Mouse (Mus musculus) kidney, postnatal 14 days (tissue): ENCODE data around the gene Gm21304.
"Not testable (repeated sequence)": the region's sequence is repeated elsewhere in the genome, so short reads cannot be mapped to it uniquely, and the experiment has no call there.

Source experiments
- DNase-seq: peaks from one replicate; pipeline ENCODE4 v3.0.0; 2022; ENCODE audit warnings: mixed read lengths

Gm21304 gene

DNA sequence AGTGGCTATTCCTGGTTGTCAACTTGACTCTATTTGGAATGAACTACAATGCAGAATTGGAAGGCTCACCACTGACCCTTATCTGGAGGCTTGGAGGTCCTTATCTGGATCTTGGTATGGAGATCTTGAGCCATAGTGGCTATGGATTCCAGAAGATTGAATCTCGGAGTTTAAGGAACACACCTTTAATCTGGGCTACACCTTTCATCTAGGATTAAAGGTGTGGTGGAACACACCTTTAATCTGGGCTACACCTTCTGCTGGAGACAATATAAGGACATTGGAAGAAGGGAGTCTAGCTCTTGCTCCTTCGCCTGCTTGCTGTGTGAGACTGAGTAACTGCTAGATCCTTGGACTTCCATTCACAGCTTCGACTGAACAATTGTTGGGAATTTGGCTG lies at the start of gene Gm21304:
Gene Gm21304, plus strand, starts transcription at position 301 of the 400 bp plus-strand sequence.
- not testable (repeated sequence) for DNase-seq

DNA sequence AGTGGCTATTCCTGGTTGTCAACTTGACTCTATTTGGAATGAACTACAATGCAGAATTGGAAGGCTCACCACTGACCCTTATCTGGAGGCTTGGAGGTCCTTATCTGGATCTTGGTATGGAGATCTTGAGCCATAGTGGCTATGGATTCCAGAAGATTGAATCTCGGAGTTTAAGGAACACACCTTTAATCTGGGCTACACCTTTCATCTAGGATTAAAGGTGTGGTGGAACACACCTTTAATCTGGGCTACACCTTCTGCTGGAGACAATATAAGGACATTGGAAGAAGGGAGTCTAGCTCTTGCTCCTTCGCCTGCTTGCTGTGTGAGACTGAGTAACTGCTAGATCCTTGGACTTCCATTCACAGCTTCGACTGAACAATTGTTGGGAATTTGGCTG lies 25.6 kb upstream of the Gm21304 start, which contains the start of gene Gm21293:
Gene Gm21293, plus strand, starts transcription at position 301 of the 400 bp plus-strand sequence.
- DNase-seq: not testable (repeated sequence)

DNA sequence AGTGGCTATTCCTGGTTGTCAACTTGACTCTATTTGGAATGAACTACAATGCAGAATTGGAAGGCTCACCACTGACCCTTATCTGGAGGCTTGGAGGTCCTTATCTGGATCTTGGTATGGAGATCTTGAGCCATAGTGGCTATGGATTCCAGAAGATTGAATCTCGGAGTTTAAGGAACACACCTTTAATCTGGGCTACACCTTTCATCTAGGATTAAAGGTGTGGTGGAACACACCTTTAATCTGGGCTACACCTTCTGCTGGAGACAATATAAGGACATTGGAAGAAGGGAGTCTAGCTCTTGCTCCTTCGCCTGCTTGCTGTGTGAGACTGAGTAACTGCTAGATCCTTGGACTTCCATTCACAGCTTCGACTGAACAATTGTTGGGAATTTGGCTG lies 17.1 kb upstream of the Gm21304 start, which contains the start of gene Gm6763:
Gene Gm6763, plus strand, starts transcription at position 301 of the 400 bp plus-strand sequence.
- DNase-seq: not testable (repeated sequence)

DNA sequence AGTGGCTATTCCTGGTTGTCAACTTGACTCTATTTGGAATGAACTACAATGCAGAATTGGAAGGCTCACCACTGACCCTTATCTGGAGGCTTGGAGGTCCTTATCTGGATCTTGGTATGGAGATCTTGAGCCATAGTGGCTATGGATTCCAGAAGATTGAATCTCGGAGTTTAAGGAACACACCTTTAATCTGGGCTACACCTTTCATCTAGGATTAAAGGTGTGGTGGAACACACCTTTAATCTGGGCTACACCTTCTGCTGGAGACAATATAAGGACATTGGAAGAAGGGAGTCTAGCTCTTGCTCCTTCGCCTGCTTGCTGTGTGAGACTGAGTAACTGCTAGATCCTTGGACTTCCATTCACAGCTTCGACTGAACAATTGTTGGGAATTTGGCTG lies 8.6 kb upstream of the Gm21304 start, which contains the start of gene Gm8764:
Gene Gm8764, plus strand, starts transcription at position 301 of the 400 bp plus-strand sequence.
- not testable (repeated sequence) for DNase-seq

DNA sequence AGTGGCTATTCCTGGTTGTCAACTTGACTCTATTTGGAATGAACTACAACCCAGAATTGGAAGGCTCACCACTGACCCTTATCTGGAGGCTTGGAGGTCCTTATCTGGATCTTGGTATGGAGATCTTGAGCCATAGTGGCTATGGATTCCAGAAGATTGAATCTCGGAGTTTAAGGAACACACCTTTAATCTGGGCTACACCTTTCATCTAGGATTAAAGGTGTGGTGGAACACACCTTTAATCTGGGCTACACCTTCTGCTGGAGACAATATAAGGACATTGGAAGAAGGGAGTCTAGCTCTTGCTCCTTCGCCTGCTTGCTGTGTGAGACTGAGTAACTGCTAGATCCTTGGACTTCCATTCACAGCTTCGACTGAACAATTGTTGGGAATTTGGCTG lies 8.4 kb downstream of the Gm21304 start, which contains the start of gene Gm21312:
Gene Gm21312, plus strand, starts transcription at position 301 of the 400 bp plus-strand sequence.
- not testable (repeated sequence) for DNase-seq

DNA sequence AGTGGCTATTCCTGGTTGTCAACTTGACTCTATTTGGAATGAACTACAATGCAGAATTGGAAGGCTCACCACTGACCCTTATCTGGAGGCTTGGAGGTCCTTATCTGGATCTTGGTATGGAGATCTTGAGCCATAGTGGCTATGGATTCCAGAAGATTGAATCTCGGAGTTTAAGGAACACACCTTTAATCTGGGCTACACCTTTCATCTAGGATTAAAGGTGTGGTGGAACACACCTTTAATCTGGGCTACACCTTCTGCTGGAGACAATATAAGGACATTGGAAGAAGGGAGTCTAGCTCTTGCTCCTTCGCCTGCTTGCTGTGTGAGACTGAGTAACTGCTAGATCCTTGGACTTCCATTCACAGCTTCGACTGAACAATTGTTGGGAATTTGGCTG lies 16.9 kb downstream of the Gm21304 start, which contains the start of gene Gm20765:
Gene Gm20765, plus strand, starts transcription at position 301 of the 400 bp plus-strand sequence.
- not testable (repeated sequence) for DNase-seq

DNA sequence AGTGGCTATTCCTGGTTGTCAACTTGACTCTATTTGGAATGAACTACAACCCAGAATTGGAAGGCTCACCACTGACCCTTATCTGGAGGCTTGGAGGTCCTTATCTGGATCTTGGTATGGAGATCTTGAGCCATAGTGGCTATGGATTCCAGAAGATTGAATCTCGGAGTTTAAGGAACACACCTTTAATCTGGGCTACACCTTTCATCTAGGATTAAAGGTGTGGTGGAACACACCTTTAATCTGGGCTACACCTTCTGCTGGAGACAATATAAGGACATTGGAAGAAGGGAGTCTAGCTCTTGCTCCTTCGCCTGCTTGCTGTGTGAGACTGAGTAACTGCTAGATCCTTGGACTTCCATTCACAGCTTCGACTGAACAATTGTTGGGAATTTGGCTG lies 25.4 kb downstream of the Gm21304 start, which contains the start of gene Gm4340:
Gene Gm4340, plus strand, starts transcription at position 301 of the 400 bp plus-strand sequence.
- DNase-seq: not testable (repeated sequence)

DNA sequence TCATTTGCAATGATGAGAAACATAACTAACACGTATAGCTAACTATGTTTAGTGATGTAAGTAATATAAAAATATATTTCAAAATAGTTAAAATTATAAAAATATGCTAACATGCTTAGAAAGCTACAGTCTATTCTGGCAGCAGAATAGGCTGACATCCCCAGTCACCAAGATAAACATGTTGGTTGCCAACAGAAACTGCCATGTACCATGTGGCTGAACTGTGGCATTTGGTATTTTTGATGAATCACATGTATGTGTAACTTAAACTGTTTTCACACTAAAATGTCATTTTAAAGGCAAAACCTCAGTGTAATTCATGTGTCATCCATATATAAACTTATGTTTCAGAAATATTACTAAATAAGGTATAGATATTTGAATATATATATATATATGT lies 41.3 kb downstream of the Gm21304 start:
- DNase-seq: no peak

DNA sequence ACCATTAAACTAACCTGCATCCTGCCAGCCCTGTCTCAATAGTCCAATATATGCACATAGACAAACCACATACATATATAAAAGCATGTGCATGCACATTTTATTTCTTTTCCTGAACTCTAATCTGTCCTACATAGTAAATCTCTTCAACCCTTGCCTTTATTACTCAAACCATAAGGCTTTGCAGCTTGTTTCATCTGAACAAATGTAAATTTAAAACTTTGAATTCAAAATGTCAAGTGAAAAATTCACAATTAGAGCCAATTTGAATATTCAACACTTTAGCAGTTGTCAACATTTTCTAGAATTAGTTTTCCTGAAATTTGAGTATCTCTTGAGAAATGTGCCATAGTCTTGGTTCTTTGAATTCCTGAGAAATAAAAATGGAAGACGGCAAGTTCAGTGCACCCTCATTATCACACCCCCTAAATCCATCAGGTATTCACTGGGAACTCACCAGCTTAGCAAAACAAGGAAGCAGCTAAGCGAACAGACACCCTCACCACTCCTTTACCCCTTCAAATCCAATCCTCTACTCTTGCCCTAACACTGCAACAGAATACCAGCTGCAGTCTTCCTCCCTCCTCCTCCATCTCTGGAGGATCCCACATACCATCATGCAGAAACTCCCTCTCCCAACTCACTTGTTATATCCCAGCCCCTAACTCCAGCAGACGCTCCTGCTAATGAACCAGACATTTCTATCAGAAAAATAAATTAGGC lies 42.1 kb downstream of the Gm21304 start:
- DNase-seq: no peak

DNA sequence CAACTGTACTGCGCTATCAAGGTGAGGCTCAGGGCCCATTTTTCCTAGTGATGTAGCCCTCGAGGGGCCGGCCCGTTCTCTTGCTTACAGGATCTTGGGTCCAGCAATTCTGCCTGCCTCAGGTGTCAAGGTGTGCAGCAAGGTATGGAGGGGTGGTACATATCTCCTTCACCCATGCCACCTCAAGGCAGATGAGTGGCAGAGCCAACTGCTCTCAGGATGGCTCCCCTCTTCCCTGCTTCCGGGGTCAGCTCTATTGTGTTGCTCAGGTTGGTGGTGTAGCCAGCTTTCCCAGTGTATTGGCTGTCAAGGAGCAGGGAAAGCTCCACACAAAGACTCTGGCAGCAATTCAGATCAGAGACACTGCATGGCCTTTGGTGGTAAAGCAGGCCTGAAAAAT lies 46.2 kb downstream of the Gm21304 start:
- no peak for DNase-seq
